Mouse (Mus musculus): ENCODE data around the gene Syt16.

DNA sequence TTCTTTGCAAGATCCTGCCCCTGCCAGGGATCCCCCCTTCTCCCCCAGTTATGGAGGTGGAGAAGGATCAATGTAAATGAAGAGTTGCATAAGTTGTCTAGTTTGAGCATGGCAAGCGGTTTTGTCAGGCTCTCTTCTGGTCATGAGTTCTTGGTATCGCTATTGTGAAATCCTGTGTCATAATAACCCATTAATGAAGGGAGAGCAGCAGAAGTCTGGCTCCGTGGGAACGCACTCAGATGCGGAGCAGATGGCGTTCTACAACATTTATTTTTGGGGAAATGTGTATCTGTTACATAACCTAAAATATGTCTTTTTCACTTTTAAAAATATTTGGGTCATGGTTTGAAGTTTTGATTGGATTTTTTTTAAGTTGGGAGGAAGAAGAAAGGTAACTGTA, 304.1 kb downstream of the Syt16 start:
- TF ChIP-seq CTCF (IDR thresholded peaks at IDR 0.05) (no peak), EP300 (IDR thresholded peaks at IDR 0.05) (no peak)

Data from lung, postnatal 0 days (tissue).